Mouse (Mus musculus) liver, adult 2 months (tissue): ENCODE data around the gene Pde8b. TPM values are rescaled to one million over a fixed set of nuclear protein-coding genes. Genes with fewer than 3 reads are reported as not detected.

ENCODE experiments used
- DNase-seq: peaks from one replicate; pipeline ENCODE4 v3.0.0-alpha.2; 2011; ENCODE audit warnings: low read depth, low spot score; ENCODE audit errors: extremely low read depth
- H3K27ac ChIP-seq: fragments of 200-500 bp; replicated peaks from 2 replicates; pipeline ENCODE4 v1.5.1; 2012; ENCODE audit warnings: low read depth, mild to moderate bottlenecking, control low read depth, inconsistent platforms, low read length; ENCODE audit not compliant: insufficient read depth
- H3K27me3 ChIP-seq: fragments of 200-500 bp; 2 replicates; pipeline ENCODE4 v1.6.1; 2012; ENCODE audit warnings: mild to moderate bottlenecking, moderate library complexity, low read length, inconsistent platforms; ENCODE audit not compliant: control insufficient read depth, insufficient read depth
- H3K36me3 ChIP-seq: fragments of 200-500 bp; 2 replicates; pipeline ENCODE4 v1.6.1; 2012; ENCODE audit warnings: low read length, inconsistent platforms; ENCODE audit not compliant: control insufficient read depth, insufficient read depth
- H3K4me1 ChIP-seq: fragments of 200-500 bp; 2 replicates; pipeline ENCODE4 v1.6.1; 2011; ENCODE audit warnings: low read length; ENCODE audit not compliant: control insufficient read depth, insufficient read depth
- H3K4me3 ChIP-seq: fragments of 200-500 bp; 2 replicates; pipeline ENCODE4 v1.5.1; 2011; ENCODE audit warnings: low read depth, mild to moderate bottlenecking, control low read depth, low read length, moderate library complexity; ENCODE audit not compliant: insufficient read depth
- H3K79me2 ChIP-seq: fragments of 200-500 bp; 2 replicates; pipeline ENCODE4 v1.6.1; 2012; ENCODE audit warnings: inconsistent platforms, mild to moderate bottlenecking, low read length, moderate library complexity; ENCODE audit not compliant: control insufficient read depth, insufficient read depth
- H3K9ac ChIP-seq: fragments of 200-500 bp; 2 replicates; pipeline ENCODE4 v1.6.1; 2012; ENCODE audit warnings: low read depth, mild to moderate bottlenecking, control low read depth, inconsistent platforms, low read length
- CTCF ChIP-seq: fragments of 200-500 bp; IDR thresholded peaks from 2 replicates; pipeline ENCODE4 v1.5.1; 2011; ENCODE audit warnings: low read depth, low read length, control low read depth
- POLR2A ChIP-seq: fragments of 200-500 bp; IDR thresholded peaks from 2 replicates; pipeline ENCODE4 v1.6.1; 2011; ENCODE audit warnings: low read length, control low read depth; ENCODE audit not compliant: insufficient read depth; ENCODE audit errors: extremely low read depth
- WGBS: fragments of 180-500 bp; shearing (Covaris S2); methylation state at CpG from one replicate; pipeline ENCODE4 v1.1.7; 2018; 5-methylcytosine and 5-hydroxymethylcytosine counted together
- polyA plus RNA-seq: library from polyadenylated mRNA; depleted of rRNA; stranded (reverse); fragments of >200 nt; gene quantifications from 2 replicates; pipeline ENCODE4 v1.2.3, GENCODE M21; 2012
- total RNA-seq: library from RNA; depleted of rRNA; stranded (reverse); fragments of >200 nt; gene quantifications from 2 replicates; pipeline ENCODE4 v1.2.3, GENCODE M21; 2014

Pde8b gene
- total and polyA plus RNA-seq, 2 experiments = 1.4 to 1.5 TPM

DNA sequence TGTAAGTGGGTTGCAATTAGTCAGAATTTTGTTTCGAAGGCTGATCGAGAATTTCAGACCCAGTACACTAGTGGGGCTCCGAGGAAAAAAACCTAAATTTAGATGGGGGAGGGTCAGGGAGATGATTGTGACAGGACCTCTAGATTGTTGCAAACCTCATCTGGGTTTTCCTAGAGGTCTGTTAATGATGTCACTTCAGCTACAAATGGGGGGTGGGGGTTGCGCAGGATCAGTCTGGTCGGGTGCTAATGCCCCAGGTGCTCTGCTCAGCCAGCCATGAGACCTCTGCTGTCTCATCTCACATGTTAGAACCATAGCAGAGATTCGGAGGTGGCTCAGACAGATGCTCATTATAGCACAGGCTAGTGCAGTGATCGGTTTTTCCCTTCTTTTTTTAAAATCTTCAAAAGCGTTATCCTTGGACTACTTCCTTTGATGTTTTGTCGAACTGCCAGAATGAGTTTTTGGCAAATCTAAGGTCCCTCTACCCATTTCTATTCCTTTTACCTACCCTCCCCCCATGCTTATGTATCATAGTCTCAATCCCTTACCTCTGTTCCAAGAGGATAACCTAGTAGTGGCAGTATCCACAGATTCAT is 209.9 kb downstream of the Pde8b start:
- H3K4me1 ChIP-seq = no peaks in the 10 kb centered on the region
- 86% methylated on average over 9 of the region's 9 CpGs for WGBS
- H3K9ac ChIP-seq = no peak overlapping the region
- no peak overlapping the region for H3K27ac ChIP-seq
- H3K27me3 ChIP-seq = no peaks in the 10 kb centered on the region
- no peaks in the 10 kb centered on the region for H3K36me3 ChIP-seq
- no peak overlapping the region for H3K4me3 ChIP-seq
- no peak for TF ChIP-seq POLR2A
- TF ChIP-seq CTCF = no peak
- DNase-seq = no peak
- H3K79me2 ChIP-seq = no peaks in the 10 kb centered on the region

DNA sequence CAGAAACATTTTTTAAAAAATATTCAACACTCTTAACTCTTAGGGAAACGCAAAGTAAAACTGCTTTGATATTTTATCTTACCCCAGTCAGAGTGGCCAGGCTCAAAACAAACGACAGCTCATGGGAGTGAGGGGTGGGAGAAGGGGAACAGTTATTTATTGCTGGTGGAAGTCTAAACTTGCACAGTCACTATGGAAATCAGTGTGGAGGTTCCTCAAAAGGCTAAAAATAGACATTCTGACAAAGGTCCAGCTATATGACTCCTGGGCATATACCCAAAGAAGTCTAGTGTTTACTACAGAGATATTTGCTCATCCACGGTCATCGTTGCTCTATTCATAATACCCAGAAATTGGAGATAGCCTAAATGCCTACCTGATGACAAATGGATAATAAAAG is 211.9 kb downstream of the Pde8b start:
- no peaks in the 10 kb centered on the region for H3K4me1 ChIP-seq
- DNase-seq = no peak
- WGBS = 71% methylated on average over 4 of the region's 4 CpGs
- H3K27ac ChIP-seq = no peak overlapping the region
- H3K9ac ChIP-seq = no peak overlapping the region
- no peaks in the 10 kb centered on the region for H3K36me3 ChIP-seq
- no peaks in the 10 kb centered on the region for H3K27me3 ChIP-seq
- TF ChIP-seq POLR2A = no peak
- TF ChIP-seq CTCF = no peak
- H3K79me2 ChIP-seq = no peaks in the 10 kb centered on the region
- H3K4me3 ChIP-seq = no peak overlapping the region

DNA sequence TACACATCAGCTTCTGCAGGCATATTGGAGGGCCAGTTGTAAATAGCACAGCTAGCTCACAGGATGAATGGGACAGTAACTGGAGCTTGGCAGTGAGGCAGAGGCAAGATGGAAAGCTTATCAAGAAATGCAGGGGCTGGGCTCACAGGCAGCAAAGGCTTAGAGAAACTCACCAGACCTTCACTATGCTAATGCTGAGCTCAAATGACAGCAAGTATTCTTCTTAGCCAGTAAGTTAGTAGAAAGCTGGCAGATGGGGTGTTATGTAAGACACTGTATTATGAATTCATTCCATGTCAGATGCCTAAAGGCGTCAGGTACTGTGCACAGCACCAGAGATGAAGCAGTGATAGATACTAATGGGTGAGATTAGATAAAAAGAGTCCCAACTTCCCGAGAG is 215.4 kb downstream of the Pde8b start:
- H3K27me3 ChIP-seq = no peaks in the 10 kb centered on the region
- H3K4me3 ChIP-seq = no peak overlapping the region
- no peak overlapping the region for H3K27ac ChIP-seq
- H3K9ac ChIP-seq = no peak overlapping the region
- no peak for DNase-seq
- H3K4me1 ChIP-seq = no peaks in the 10 kb centered on the region
- 71% methylated on average over 2 of the region's 2 CpGs for WGBS
- TF ChIP-seq CTCF (no peak), POLR2A (no peak)
- no peaks in the 10 kb centered on the region for H3K79me2 ChIP-seq
- no peaks in the 10 kb centered on the region for H3K36me3 ChIP-seq

- TF ChIP-seq POLR2A = no peak
- TF ChIP-seq CTCF = no peak
- WGBS = 73% methylated on average over 9 of the region's 9 CpGs
- no peak for DNase-seq
- Histone ChIP-seq H3K79me2 (no peaks in the 10 kb centered on the region), H3K4me1 (no peaks in the 10 kb centered on the region), H3K4me3 (no peak overlapping the region), H3K27ac (no peak overlapping the region), H3K36me3 (no peaks in the 10 kb centered on the region), H3K27me3 (no peaks in the 10 kb centered on the region), H3K9ac (no peak overlapping the region)
Observed at GRCm38 (mm10) chr13:95034094-95034493, 216.0 kb downstream of the Pde8b start.

- 77% methylated on average over 6 of the region's 6 CpGs for WGBS
- DNase-seq = peak; percentile 38
- Histone ChIP-seq H3K9ac (no peak overlapping the region), H3K79me2 (no peaks in the 10 kb centered on the region), H3K4me1 (no peaks in the 10 kb centered on the region), H3K27me3 (0 out of 2 replicates have a peak, but pooled peaks cover 2% of the 10 kb centered on the region), H3K27ac (no peak overlapping the region), H3K4me3 (no peak overlapping the region), H3K36me3 (no peaks in the 10 kb centered on the region)
- TF ChIP-seq CTCF (no peak), POLR2A (no peak)
Observed at GRCm38 (mm10) chr13:95032973-95033372, 217.2 kb downstream of the Pde8b start.

DNA sequence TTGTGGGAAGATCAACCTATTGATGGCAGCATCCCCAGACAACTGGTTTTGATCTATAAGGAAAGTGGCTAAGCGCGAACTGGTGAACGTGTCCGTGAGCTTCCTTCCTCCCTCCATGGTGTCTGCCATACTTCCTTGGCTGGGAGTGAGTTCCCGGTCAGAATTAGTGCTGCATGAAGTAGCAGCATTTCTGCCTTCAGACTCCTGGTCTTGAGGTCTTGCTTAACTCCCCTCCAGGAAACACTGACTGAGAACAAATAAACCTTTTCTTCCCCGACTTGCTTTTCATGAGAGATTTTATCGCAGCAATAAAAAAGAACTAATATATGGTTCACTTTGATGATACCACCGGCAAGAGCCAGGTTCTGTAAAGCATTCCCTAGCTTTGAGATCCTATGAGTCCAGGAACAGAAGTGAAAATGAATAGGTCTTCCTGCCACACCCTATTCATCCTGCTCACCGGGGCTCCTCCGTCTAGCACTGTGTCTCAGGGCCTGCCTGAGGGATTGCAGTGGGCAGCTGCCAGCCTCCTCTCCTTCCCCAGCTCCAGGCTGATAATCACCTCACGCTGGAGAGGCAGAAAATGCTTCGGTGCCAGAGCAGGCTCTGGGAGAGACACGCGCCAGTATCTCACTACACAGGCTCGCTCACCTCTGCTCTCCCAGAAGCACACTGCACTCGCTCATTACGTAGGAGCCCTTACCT is 217.9 kb downstream of the Pde8b start:
- Histone ChIP-seq H3K79me2 (no peaks in the 10 kb centered on the region), H3K4me3 (no peak overlapping the region), H3K4me1 (no peaks in the 10 kb centered on the region), H3K9ac (no peak overlapping the region), H3K36me3 (no peaks in the 10 kb centered on the region), H3K27me3 (0 out of 2 replicates have a peak, but pooled peaks cover 2% of the 10 kb centered on the region), H3K27ac (no peak overlapping the region)
- 83% methylated on average over 17 of the region's 17 CpGs for WGBS
- no peak for DNase-seq
- TF ChIP-seq CTCF (no peak), POLR2A (no peak)
